Mouse (Mus musculus) stomach, embryonic 15.5 days (tissue): Measurements from ENCODE around the gene Nfia. TPM values are rescaled to one million over a fixed set of nuclear protein-coding genes. Genes with fewer than 3 reads are reported as not detected.

Experiments
- ATAC-seq: fragments of 200-750 bp; cut with Nextera tagmentation; 2 replicates; pipeline ENCODE4 v1.8.0; 2017; ENCODE audit warnings: low read depth, moderate number of reproducible peaks, moderate TSS enrichment; ENCODE audit not compliant: insufficient read depth, low FRiP score
- H3K27ac ChIP-seq: fragments of 300-500 bp; sonication (generic); 2 replicates; pipeline ENCODE4 v1.5.1; 2015; ENCODE audit warnings: mild to moderate bottlenecking, inconsistent platforms
- H3K27me3 ChIP-seq: fragments of 300-500 bp; sonication (generic); replicated peaks from 2 replicates; pipeline ENCODE4 v1.6.1; 2015; ENCODE audit warnings: inconsistent platforms
- H3K36me3 ChIP-seq: fragments of 300-500 bp; sonication (generic); 2 replicates; pipeline ENCODE4 v1.6.1; 2015; ENCODE audit warnings: inconsistent platforms
- H3K4me1 ChIP-seq: fragments of 300-500 bp; sonication (generic); 2 replicates; pipeline ENCODE4 v1.6.1; 2015; ENCODE audit warnings: inconsistent platforms
- H3K4me2 ChIP-seq: fragments of 300-500 bp; sonication (generic); 2 replicates; pipeline ENCODE4 v1.6.1; 2015; ENCODE audit warnings: mild to moderate bottlenecking, inconsistent platforms
- H3K4me3 ChIP-seq: fragments of 300-500 bp; sonication (generic); replicated peaks from 2 replicates; pipeline ENCODE4 v1.5.1; 2015; ENCODE audit warnings: inconsistent platforms
- H3K9ac ChIP-seq: fragments of 300-500 bp; sonication (generic); 2 replicates; pipeline ENCODE4 v1.6.1; 2015; ENCODE audit warnings: inconsistent platforms
- H3K9me3 ChIP-seq: fragments of 300-500 bp; sonication (generic); 2 replicates; pipeline ENCODE4 v1.6.1; 2016; ENCODE audit warnings: inconsistent platforms
- WGBS: fragments of 180-500 bp; shearing (Covaris S2); methylation state at CpG from one replicate; pipeline ENCODE4 v1.1.7; 2015; 5-methylcytosine and 5-hydroxymethylcytosine counted together
- polyA plus RNA-seq: library from polyadenylated mRNA; unstranded; fragments of >200 nt; fragmentation: Nextera tagmentation; extraction: Ambion mirVana; gene quantifications from 2 replicates; pipeline ENCODE4 v1.2.1, GENCODE M21; 2015

The Nfia gene
- polyA plus RNA-seq, 1 experiment from 2014 or later: 45.5 TPM

GRCm38 (mm10) chr4:97832279-97832640 is 59.7 kb downstream of the Nfia start:
- ATAC-seq: no peak
- no peak overlapping the region for H3K27ac ChIP-seq
- no peaks in the 10 kb centered on the region for H3K36me3 ChIP-seq
- H3K4me2 ChIP-seq: no peak overlapping the region
- WGBS: 81% methylated on average over 4 of the region's 4 CpGs
- H3K9ac ChIP-seq: no peak overlapping the region
- no peaks in the 10 kb centered on the region for H3K27me3 ChIP-seq
- no peaks in the 10 kb centered on the region for H3K4me1 ChIP-seq
- H3K9me3 ChIP-seq: no peaks in the 10 kb centered on the region
- H3K4me3 ChIP-seq: no peak overlapping the region

GRCm38 (mm10) chr4:97836812-97837211 is 64.3 kb downstream of the Nfia start:
- H3K27me3 ChIP-seq: no peaks in the 10 kb centered on the region
- no peak overlapping the region for H3K4me3 ChIP-seq
- no peak overlapping the region for H3K4me2 ChIP-seq
- 50% methylated on average over 13 of the region's 13 CpGs for whole genome bisulfite sequencing
- H3K27ac ChIP-seq: no peak overlapping the region
- no peak overlapping the region for H3K9ac ChIP-seq
- no peaks in the 10 kb centered on the region for H3K36me3 ChIP-seq
- peaks cover 22% of the 10 kb centered on the region for H3K4me1 ChIP-seq
- ATAC-seq: no peak
- H3K9me3 ChIP-seq: no peaks in the 10 kb centered on the region

GRCm38 (mm10) chr4:97837724-97838123 is 65.2 kb downstream of the Nfia start:
- no peak for ATAC-seq
- 76% methylated on average over 3 of the region's 3 CpGs for WGBS

GRCm38 (mm10) chr4:97838651-97839050 is 66.1 kb downstream of the Nfia start:
- WGBS: 43% methylated on average over 3 of the region's 3 CpGs
- no peak overlapping the region for H3K9ac ChIP-seq
- H3K27me3 ChIP-seq: no peaks in the 10 kb centered on the region
- peak overlapping the region; percentile 61 for H3K27ac ChIP-seq
- H3K36me3 ChIP-seq: no peaks in the 10 kb centered on the region
- no peak for ATAC-seq
- H3K4me3 ChIP-seq: no peak overlapping the region
- no peaks in the 10 kb centered on the region for H3K9me3 ChIP-seq
- H3K4me2 ChIP-seq: no peak overlapping the region
- H3K4me1 ChIP-seq: peaks cover 22% of the 10 kb centered on the region

More at GRCm38 (mm10) chr4:97837724-97838123, 65.2 kb downstream of the Nfia start:
- Histone ChIP-seq H3K27me3 (no peaks in the 10 kb centered on the region), H3K9ac (no peak overlapping the region), H3K27ac (no peak overlapping the region), H3K4me2 (no peak overlapping the region), H3K9me3 (no peaks in the 10 kb centered on the region), H3K4me1 (peaks cover 22% of the 10 kb centered on the region), H3K36me3 (no peaks in the 10 kb centered on the region), H3K4me3 (no peak overlapping the region)

GRCm38 (mm10) chr4:97839406-97840101 is 67.0 kb downstream of the Nfia start:
- peaks cover 22% of the 10 kb centered on the region for H3K4me1 ChIP-seq
- WGBS: 31% methylated on average over 7 of the region's 7 CpGs
- ATAC-seq: no peak
- H3K27ac ChIP-seq: peak overlapping the region; percentile 26
- no peaks in the 10 kb centered on the region for H3K9me3 ChIP-seq
- H3K4me2 ChIP-seq: no peak overlapping the region
- H3K4me3 ChIP-seq: no peak overlapping the region
- no peak overlapping the region for H3K9ac ChIP-seq
- H3K36me3 ChIP-seq: no peaks in the 10 kb centered on the region
- H3K27me3 ChIP-seq: no peaks in the 10 kb centered on the region

GRCm38 (mm10) chr4:97840227-97841062 is 67.9 kb downstream of the Nfia start:
- Histone ChIP-seq H3K36me3 (no peaks in the 10 kb centered on the region), H3K9me3 (no peaks in the 10 kb centered on the region), H3K27me3 (no peaks in the 10 kb centered on the region), H3K4me1 (peaks cover 22% of the 10 kb centered on the region), H3K27ac (no peak overlapping the region; the same call in 1 of the 2 replicates), H3K9ac (no peak overlapping the region), H3K4me2 (no peak overlapping the region), H3K4me3 (no peak overlapping the region)
- ATAC-seq: no peak
- WGBS: 44% methylated on average over 8 of the region's 8 CpGs

- H3K9me3 ChIP-seq: no peaks in the 10 kb centered on the region
- peaks cover 22% of the 10 kb centered on the region for H3K4me1 ChIP-seq
- WGBS: 67% methylated on average over 4 of the region's 4 CpGs
Measured at GRCm38 (mm10) chr4:97841063-97841595, 68.6 kb downstream of the Nfia start.

GRCm38 (mm10) chr4:97841745-97842144 is 69.2 kb downstream of the Nfia start:
- 51% methylated on average over 5 of the region's 5 CpGs for whole genome bisulfite sequencing
- no peak for ATAC-seq
- H3K9ac ChIP-seq: no peak overlapping the region
- H3K27ac ChIP-seq: no peak overlapping the region
- peaks cover 22% of the 10 kb centered on the region for H3K4me1 ChIP-seq
- no peaks in the 10 kb centered on the region for H3K27me3 ChIP-seq
- no peaks in the 10 kb centered on the region for H3K36me3 ChIP-seq
- no peak overlapping the region for H3K4me3 ChIP-seq
- no peaks in the 10 kb centered on the region for H3K9me3 ChIP-seq
- H3K4me2 ChIP-seq: no peak overlapping the region

More at GRCm38 (mm10) chr4:97841063-97841595, 68.6 kb downstream of the Nfia start:
- H3K4me2 ChIP-seq: no peak overlapping the region
- no peaks in the 10 kb centered on the region for H3K36me3 ChIP-seq
- no peak overlapping the region for H3K27ac ChIP-seq
- no peaks in the 10 kb centered on the region for H3K27me3 ChIP-seq
- H3K4me3 ChIP-seq: no peak overlapping the region
- ATAC-seq: no peak
- H3K9ac ChIP-seq: no peak overlapping the region

- H3K4me3 ChIP-seq: no peak overlapping the region
- no peak overlapping the region for H3K4me2 ChIP-seq
- H3K27me3 ChIP-seq: no peaks in the 10 kb centered on the region
- H3K9me3 ChIP-seq: no peaks in the 10 kb centered on the region
- peaks cover 17% of the 10 kb centered on the region; the same call in 1 of the 2 replicates for H3K4me1 ChIP-seq
- 57% methylated on average over 15 of the region's 15 CpGs for WGBS
- no peak overlapping the region for H3K9ac ChIP-seq
- H3K27ac ChIP-seq: peak overlapping the region; percentile 85
- no peak for ATAC-seq
- no peaks in the 10 kb centered on the region for H3K36me3 ChIP-seq
Measured at GRCm38 (mm10) chr4:97843981-97844690, 71.6 kb downstream of the Nfia start.

GRCm38 (mm10) chr4:97844899-97845298 is 72.4 kb downstream of the Nfia start:
- WGBS: 35% methylated on average over 6 of the region's 6 CpGs

GRCm38 (mm10) chr4:97847653-97848052 is 75.1 kb downstream of the Nfia start:
- no peaks in the 10 kb centered on the region for H3K27me3 ChIP-seq
- no peak for ATAC-seq
- no peak overlapping the region for H3K4me2 ChIP-seq
- H3K4me3 ChIP-seq: no peak overlapping the region
- no peaks in the 10 kb centered on the region for H3K36me3 ChIP-seq
- H3K9me3 ChIP-seq: no peaks in the 10 kb centered on the region
- WGBS: 72% methylated on average over 5 of the region's 5 CpGs
- no peak overlapping the region for H3K27ac ChIP-seq
- 0 out of 2 replicates have a peak, but pooled peaks cover 2% of the 10 kb centered on the region for H3K4me1 ChIP-seq
- H3K9ac ChIP-seq: no peak overlapping the region

More at GRCm38 (mm10) chr4:97844899-97845298, 72.4 kb downstream of the Nfia start:
- no peaks in the 10 kb centered on the region for H3K27me3 ChIP-seq
- no peak overlapping the region for H3K9ac ChIP-seq
- H3K9me3 ChIP-seq: no peaks in the 10 kb centered on the region
- peak overlapping the region; percentile 40 for H3K4me2 ChIP-seq
- ATAC-seq: no peak
- H3K36me3 ChIP-seq: no peaks in the 10 kb centered on the region
- peaks cover 10% of the 10 kb centered on the region; the same call in 1 of the 2 replicates for H3K4me1 ChIP-seq
- no peak overlapping the region for H3K4me3 ChIP-seq
- peak overlapping the region; percentile 85 for H3K27ac ChIP-seq
